Comparison of ENCODE assay signal across 8 mouse cellular contexts in genomic region chr15:85822011-85822359, GRCm38 (mm10). TPM values are rescaled to one million over a fixed set of nuclear protein-coding genes. Genes with fewer than 3 reads are reported as not detected.
DNase-seq lines count a peak whose midpoint lies in the region; ATAC-seq lines count a peak whose summit lies in the region.

No protein-coding gene starts in this region.

- no peaks in the 10 kb centered on the region for H3K36me3 ChIP-seq in kidney, embryonic 15.5 days
- no peaks in the 10 kb centered on the region for H3K36me3 ChIP-seq in embryonic facial prominence, embryonic 13.5 days
- no peaks in the 10 kb centered on the region for H3K36me3 ChIP-seq in intestine, embryonic 16.5 days (ENCODE audit: control insufficient read depth, insufficient read depth, low read length)
- no peaks in the 10 kb centered on the region for H3K36me3 ChIP-seq in neural tube, embryonic 12.5 days

- H3K9ac ChIP-seq in kidney, embryonic 15.5 days, result peak overlapping the region; percentile 63; the same call in 1 of the 2 replicates
- peak overlapping the region; percentile 84 for H3K9ac ChIP-seq in embryonic facial prominence, embryonic 13.5 days
- peak overlapping the region; percentile 79 for H3K9ac ChIP-seq in intestine, embryonic 16.5 days (ENCODE audit: low read depth, low read length)
- H3K9ac ChIP-seq in neural tube, embryonic 12.5 days, result no peak overlapping the region

- peaks cover 9% of the 10 kb centered on the region for H3K9me3 ChIP-seq in kidney, embryonic 15.5 days (replicated peaks)
- peaks cover 12% of the 10 kb centered on the region; the same call in 1 of the 2 replicates for H3K9me3 ChIP-seq in embryonic facial prominence, embryonic 13.5 days
- no peaks in the 10 kb centered on the region for H3K9me3 ChIP-seq in intestine, embryonic 16.5 days (ENCODE audit: control insufficient read depth, low read length)
- 0 out of 2 replicates have a peak, but pooled peaks cover 13% of the 10 kb centered on the region for H3K9me3 ChIP-seq in neural tube, embryonic 12.5 days

- peak overlapping the region; percentile 54 for H3K4me3 ChIP-seq in kidney, embryonic 15.5 days (replicated peaks)
- peak overlapping the region; percentile 54 for H3K4me3 ChIP-seq in embryonic facial prominence, embryonic 13.5 days
- H3K4me3 ChIP-seq in intestine, embryonic 16.5 days (ENCODE audit: low read length), result peak overlapping the region; percentile 55
- H3K4me3 ChIP-seq in neural tube, embryonic 12.5 days, result peak overlapping the region; percentile 51; the same call in 1 of the 2 replicates

- peaks cover 15% of the 10 kb centered on the region for H3K4me1 ChIP-seq in kidney, embryonic 15.5 days
- peaks cover 11% of the 10 kb centered on the region; the same call in 1 of the 2 replicates for H3K4me1 ChIP-seq in embryonic facial prominence, embryonic 13.5 days
- H3K4me1 ChIP-seq in intestine, embryonic 16.5 days (ENCODE audit: control insufficient read depth, insufficient read depth, low read length), result peaks cover 6% of the 10 kb centered on the region; the same call in 1 of the 2 replicates
- H3K4me1 ChIP-seq in neural tube, embryonic 12.5 days, result peaks cover 8% of the 10 kb centered on the region; the same call in 1 of the 2 replicates

- WGBS in kidney, embryonic 15.5 days, result 15% methylated on average over 4 of the region's 4 CpGs
- 15% methylated on average over 4 of the region's 4 CpGs for WGBS in embryonic facial prominence, embryonic 13.5 days
- 18% methylated on average over 4 of the region's 4 CpGs for WGBS in intestine, embryonic 16.5 days
- 15% methylated on average over 4 of the region's 4 CpGs for WGBS in neural tube, embryonic 12.5 days

- peak; percentile 77 for ATAC-seq in kidney, embryonic 15.5 days (replicated peaks; ENCODE audit: low FRiP score)
- no peak for ATAC-seq in embryonic facial prominence, embryonic 13.5 days (ENCODE audit: insufficient number of reproducible peaks, insufficient read depth, low FRiP score, low TSS enrichment, low read depth)
- ATAC-seq in intestine, embryonic 16.5 days, result peak; percentile 84
- 0 out of 2 replicates have a peak, but pooled peaks have one; percentile 9 for ATAC-seq in neural tube, embryonic 12.5 days (ENCODE audit: low FRiP score, low read depth)

- peak overlapping the region; percentile 99 for H3K4me2 ChIP-seq in kidney, embryonic 15.5 days
- H3K4me2 ChIP-seq in embryonic facial prominence, embryonic 13.5 days, result peak overlapping the region; percentile 97
- peak overlapping the region; percentile 99 for H3K4me2 ChIP-seq in intestine, embryonic 16.5 days (ENCODE audit: low read depth, low read length)
- H3K4me2 ChIP-seq in neural tube, embryonic 12.5 days (replicated peaks), result peak overlapping the region; percentile 98

- H3K27ac ChIP-seq in kidney, embryonic 15.5 days, result no peak overlapping the region
- H3K27ac ChIP-seq in embryonic facial prominence, embryonic 13.5 days, result no peak overlapping the region
- no peak overlapping the region for H3K27ac ChIP-seq in intestine, embryonic 16.5 days (ENCODE audit: low read length)
- no peak overlapping the region for H3K27ac ChIP-seq in neural tube, embryonic 12.5 days

- no peak for DNase-seq in kidney, postnatal 10 days
- DNase-seq in right cerebral cortex, postnatal 36 days (ENCODE audit: low spot score in 2 of 2), result no peak
- no peak for DNase-seq in thymus, postnatal 25 days
- no peak for DNase-seq in adrenal gland, postnatal 10 days

- H3K27me3 ChIP-seq in kidney, embryonic 15.5 days, result peaks cover 22% of the 10 kb centered on the region
- H3K27me3 ChIP-seq in embryonic facial prominence, embryonic 13.5 days, result peaks cover 20% of the 10 kb centered on the region
- no peaks in the 10 kb centered on the region for H3K27me3 ChIP-seq in intestine, embryonic 16.5 days (replicated peaks; ENCODE audit: control insufficient read depth, insufficient read depth, low read length)
- peaks cover 16% of the 10 kb centered on the region for H3K27me3 ChIP-seq in neural tube, embryonic 12.5 days (replicated peaks)

RNA-seq across cellular contexts. Expression of gene Pkdrej, which starts 0.5 kb away (rescaled TPM):
- polyA plus RNA-seq in kidney, embryonic 15.5 days (2015; fragmentation: Nextera tagmentation; extraction: Ambion mirVana), result 0.14 and 0.15 TPM in 2 replicates
- 0.19 and 0.25 TPM in 2 replicates for polyA plus RNA-seq in embryonic facial prominence, embryonic 13.5 days (2015; fragmentation: Nextera tagmentation; extraction: Ambion mirVana)
- polyA plus RNA-seq in intestine, embryonic 16.5 days (2015; fragmentation: Nextera tagmentation; extraction: Ambion mirVana), result 0.17 and 0.18 TPM in 2 replicates
- 0.06 TPM in 2 replicates for polyA plus RNA-seq in neural tube, embryonic 12.5 days (2016; fragmentation: Nextera tagmentation; extraction: Ambion mirVana)
- under 1 TPM; 0.15 to 0.45 TPM for total RNA-seq in adrenal gland, postnatal 10 days (2021)

RNA-seq across cellular contexts. Expression of gene Ttc38, which starts 10.1 kb away (rescaled TPM):
- 6.3 and 6.7 TPM in 2 replicates for polyA plus RNA-seq in kidney, embryonic 15.5 days (2015; fragmentation: Nextera tagmentation; extraction: Ambion mirVana)
- polyA plus RNA-seq in embryonic facial prominence, embryonic 13.5 days (2015; fragmentation: Nextera tagmentation; extraction: Ambion mirVana), result 7.3 and 7.4 TPM in 2 replicates
- polyA plus RNA-seq in intestine, embryonic 16.5 days (2015; fragmentation: Nextera tagmentation; extraction: Ambion mirVana), result 13.4 and 15.1 TPM in 2 replicates
- polyA plus RNA-seq in neural tube, embryonic 12.5 days (2016; fragmentation: Nextera tagmentation; extraction: Ambion mirVana), result 3.6 and 3.9 TPM in 2 replicates
- 10 to 100 TPM; 20.7 to 25.4 TPM for total RNA-seq in adrenal gland, postnatal 10 days (2021)

RNA-seq across cellular contexts. Expression of gene Cdpf1, which starts 10.5 kb away (rescaled TPM):
- polyA plus RNA-seq in kidney, embryonic 15.5 days (2015; fragmentation: Nextera tagmentation; extraction: Ambion mirVana), result 29.5 and 32.5 TPM in 2 replicates
- polyA plus RNA-seq in embryonic facial prominence, embryonic 13.5 days (2015; fragmentation: Nextera tagmentation; extraction: Ambion mirVana), result 22.0 and 29.4 TPM in 2 replicates
- polyA plus RNA-seq in intestine, embryonic 16.5 days (2015; fragmentation: Nextera tagmentation; extraction: Ambion mirVana), result 58.2 and 62.2 TPM in 2 replicates
- 17.7 and 19.0 TPM in 2 replicates for polyA plus RNA-seq in neural tube, embryonic 12.5 days (2016; fragmentation: Nextera tagmentation; extraction: Ambion mirVana)
- 10 to 100 TPM; 20.7 to 25.4 TPM for total RNA-seq in adrenal gland, postnatal 10 days (2021)

RNA-seq across cellular contexts. Expression of gene Gtse1, which starts 37.6 kb away (rescaled TPM):
- polyA plus RNA-seq in kidney, embryonic 15.5 days (2015; fragmentation: Nextera tagmentation; extraction: Ambion mirVana), result 30.3 and 30.8 TPM in 2 replicates
- 25.5 and 27.2 TPM in 2 replicates for polyA plus RNA-seq in embryonic facial prominence, embryonic 13.5 days (2015; fragmentation: Nextera tagmentation; extraction: Ambion mirVana)
- 20.0 and 22.9 TPM in 2 replicates for polyA plus RNA-seq in intestine, embryonic 16.5 days (2015; fragmentation: Nextera tagmentation; extraction: Ambion mirVana)
- polyA plus RNA-seq in neural tube, embryonic 12.5 days (2016; fragmentation: Nextera tagmentation; extraction: Ambion mirVana), result 24.1 TPM in 2 replicates
- 1 to 10 TPM; 4.5 to 5.1 TPM for total RNA-seq in adrenal gland, postnatal 10 days (2021)

RNA-seq across cellular contexts. Expression of gene Trmu, which starts 57.1 kb away (rescaled TPM):
- polyA plus RNA-seq in kidney, embryonic 15.5 days (2015; fragmentation: Nextera tagmentation; extraction: Ambion mirVana), result 39.4 and 50.4 TPM in 2 replicates
- 49.4 and 52.9 TPM in 2 replicates for polyA plus RNA-seq in embryonic facial prominence, embryonic 13.5 days (2015; fragmentation: Nextera tagmentation; extraction: Ambion mirVana)
- polyA plus RNA-seq in intestine, embryonic 16.5 days (2015; fragmentation: Nextera tagmentation; extraction: Ambion mirVana), result 36.7 and 37.3 TPM in 2 replicates
- polyA plus RNA-seq in neural tube, embryonic 12.5 days (2016; fragmentation: Nextera tagmentation; extraction: Ambion mirVana), result 43.4 and 45.8 TPM in 2 replicates
- 10 to 100 TPM; 27.9 to 39.9 TPM for total RNA-seq in adrenal gland, postnatal 10 days (2021)
